Mouse (Mus musculus): ENCODE data around the gene Cdc25a.

The Cdc25a gene

DNA sequence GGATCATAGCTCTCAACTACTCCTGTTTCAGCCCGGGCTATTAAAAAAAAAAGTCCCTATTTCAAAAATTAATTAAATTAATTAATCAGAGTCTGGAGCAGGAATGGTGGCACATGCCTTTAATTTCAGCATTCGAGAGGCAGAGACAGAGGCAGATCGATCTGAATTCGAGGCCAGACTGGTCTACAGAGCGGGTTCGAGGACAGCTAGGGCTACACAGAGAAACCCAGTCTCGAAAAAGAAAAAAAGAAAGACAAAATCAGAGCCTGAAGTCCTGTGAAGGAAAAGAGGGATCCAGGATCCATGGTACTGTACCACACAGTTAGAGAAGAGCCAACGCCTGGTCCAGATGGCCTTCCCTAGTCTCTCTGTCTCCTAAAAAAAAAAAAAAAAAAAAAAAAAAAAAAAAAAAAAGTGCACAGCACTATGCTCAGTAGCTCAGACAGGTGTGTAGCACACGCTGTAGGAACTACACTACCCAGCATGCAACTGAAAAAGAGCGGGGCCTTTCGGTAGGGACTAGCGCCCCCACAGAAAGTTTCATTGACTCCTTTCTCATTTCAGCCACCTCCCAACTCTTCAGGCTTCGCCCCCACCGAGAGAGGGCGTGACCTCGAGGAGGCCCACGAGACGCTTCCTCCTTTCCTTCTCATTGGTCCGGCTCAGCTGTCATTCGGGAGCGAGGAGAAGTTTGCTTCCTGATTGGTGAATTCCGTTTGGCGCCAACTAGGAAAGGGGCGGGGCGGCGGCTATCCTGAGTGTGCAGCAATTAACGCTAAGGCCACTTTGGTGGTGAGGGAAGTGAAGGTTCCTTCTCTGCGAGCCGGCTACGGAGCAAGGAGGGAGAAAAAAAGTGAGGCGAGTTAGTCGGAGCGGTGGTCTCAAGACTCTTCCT lies at the start of gene Cdc25a:
Cdc25a (plus strand) TSS at position 783 of the 895 bp plus-strand sequence.
- peak; percentile 97 for DNase-seq

DNA sequence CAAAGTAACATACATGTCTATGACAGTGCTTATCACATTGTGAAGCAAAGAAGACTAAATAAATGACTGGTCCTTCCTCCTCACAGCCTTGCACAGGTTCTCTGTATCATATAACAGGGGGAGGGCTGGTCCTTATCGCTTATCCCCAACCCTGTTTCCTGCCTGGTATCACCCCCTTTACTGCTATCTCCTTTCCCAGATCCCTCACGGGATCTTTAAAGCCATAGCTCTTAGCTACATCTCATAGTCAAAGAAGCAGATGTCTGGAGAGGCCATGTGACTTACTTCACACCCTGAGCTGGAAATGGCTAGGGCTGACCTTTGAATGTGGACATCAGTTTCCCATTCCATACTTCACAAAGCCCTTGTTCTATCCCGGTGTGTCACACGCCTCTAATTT lies 49.6 kb upstream of the Cdc25a start:
- DNase-seq, result no peak

DNA sequence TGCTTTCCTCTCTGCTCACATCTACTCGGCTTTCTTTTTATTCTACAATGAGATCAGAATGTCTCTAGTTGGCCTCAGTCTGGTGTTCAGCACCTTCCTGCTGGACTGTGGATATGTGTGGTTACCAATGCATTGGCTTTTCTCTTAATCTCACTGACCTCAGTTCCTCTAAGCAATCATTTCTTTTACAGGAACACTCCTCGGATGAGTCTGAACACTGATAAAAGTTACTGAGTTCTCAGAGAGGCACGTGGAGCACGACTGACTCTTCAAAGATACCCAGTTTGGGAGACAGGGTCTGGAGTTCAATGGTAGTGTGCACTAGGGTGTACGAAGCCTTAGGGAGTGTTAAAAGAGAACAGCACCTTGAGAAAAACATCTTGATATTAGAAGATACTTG lies 49.2 kb upstream of the Cdc25a start:
- no peak for DNase-seq

DNA sequence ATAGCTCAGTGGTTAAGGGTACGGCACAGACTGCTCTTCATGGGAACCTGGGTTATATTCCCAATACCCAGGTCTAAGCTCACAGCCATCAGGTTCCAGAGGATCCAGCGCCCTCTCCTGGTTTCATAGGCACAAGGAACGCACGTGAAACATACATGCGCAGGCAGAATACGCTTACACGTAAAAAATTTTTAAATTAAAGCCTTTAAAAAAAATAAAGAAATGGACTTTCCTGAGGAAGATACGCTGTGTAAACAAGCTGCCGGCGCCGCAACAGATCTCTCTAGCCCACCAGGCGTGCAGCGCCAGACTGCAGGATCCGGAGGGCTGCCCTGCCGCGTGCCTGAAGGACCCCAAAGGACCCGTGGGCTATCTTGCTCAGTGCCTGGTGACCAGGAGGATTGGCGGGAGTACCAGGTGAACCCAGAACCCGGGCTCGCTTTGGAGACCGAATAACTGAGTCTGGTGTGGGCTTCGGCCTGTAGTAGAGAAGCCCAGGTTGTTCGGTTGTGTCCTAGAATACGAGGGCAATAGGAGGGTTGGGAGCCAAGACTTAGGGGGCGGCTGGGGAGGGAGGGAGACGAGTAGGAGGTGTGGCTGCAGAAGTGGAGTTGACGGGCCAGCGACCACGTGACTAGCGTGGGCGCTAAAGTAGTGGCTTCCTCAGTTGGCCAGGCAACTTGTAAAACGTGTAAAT lies 42.8 kb upstream of the Cdc25a start, which contains the start of gene Nme6:
Nme6 (plus strand) TSS at position 359 of the 697 bp plus-strand sequence.
- DNase-seq, result peak; percentile 86

DNA sequence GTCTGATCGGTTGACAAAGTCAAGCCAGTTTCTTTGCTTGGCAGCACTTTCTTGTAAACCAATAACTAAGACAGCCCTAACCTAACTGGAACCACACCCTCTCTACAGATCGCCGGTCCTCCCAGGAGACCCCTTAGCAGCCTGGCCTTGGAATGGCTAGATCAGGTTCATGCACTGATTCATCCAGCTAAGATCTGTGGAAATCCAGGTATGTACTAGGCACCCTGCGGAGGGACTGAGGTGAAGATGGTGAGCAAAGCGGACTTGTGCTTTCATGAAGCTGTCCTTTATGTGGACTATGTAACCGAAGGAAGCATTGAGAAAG lies 42.3 kb upstream of the Cdc25a start:
- DNase-seq, result no peak

DNA sequence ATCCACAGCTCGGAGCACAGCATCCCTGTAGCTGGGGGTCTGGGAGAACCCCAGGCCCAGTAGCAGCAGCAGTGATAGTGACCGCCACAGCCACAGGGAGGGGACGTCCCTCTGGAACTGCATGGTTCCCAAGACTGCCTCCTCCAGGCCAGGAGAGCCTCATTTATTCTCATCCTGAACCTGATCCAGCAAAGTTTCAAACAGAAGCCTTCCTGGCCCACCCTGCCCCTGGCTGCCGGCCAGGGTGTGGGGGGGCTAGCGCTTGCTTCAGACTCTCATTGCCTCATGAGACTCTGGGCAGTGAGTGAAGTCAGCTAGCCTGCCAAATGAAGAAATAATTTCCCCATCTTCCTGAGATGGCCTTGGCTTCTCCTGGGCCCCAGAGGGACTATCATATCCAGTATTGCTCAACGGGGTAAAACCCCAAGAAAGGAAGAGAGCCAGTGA lies 26.0 kb upstream of the Cdc25a start, which contains the start of gene Camp:
Camp (minus strand) TSS at position 306 of the 447 bp plus-strand sequence.
- no peak for DNase-seq

DNA sequence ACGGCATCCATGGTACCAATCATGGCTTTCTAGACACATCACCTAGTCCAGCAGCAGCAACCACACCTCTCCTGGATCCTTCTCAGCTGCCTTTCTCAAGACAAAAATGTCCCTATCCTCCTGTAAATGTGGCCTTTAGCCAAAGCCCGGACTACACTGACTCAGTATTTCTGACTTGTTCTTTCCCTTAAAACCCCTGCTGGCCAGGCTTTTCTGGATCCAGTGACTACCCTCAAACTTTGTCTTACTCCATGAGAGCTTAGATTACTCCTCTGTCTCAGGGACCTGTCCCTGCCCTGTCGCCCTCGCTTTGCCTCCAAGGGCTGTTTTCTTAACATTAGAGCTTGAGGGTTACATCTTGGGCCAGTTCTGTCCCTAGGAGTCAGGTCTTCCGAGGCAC lies 25.3 kb upstream of the Cdc25a start:
- DNase-seq, result no peak

DNA sequence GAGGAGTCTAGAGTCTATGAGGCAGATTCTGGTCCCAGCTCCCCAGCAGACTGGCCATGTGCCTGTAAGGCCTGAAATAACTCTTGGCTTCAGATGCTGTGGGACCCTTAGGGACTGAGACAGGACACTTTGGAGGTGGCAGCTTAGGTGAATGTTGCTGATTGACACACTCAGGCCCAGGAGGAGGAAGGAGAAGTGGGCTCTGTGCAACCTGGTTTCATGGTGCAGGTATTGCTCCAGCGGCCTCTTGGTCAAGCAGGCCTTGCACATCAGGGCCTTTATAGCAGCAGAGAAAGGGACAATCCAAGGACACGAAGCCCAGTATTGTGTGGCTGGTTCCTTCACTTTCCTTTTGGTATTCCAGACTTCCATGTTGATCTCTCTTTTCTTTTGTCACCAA lies 21.0 kb upstream of the Cdc25a start:
- DNase-seq, result no peak

DNA sequence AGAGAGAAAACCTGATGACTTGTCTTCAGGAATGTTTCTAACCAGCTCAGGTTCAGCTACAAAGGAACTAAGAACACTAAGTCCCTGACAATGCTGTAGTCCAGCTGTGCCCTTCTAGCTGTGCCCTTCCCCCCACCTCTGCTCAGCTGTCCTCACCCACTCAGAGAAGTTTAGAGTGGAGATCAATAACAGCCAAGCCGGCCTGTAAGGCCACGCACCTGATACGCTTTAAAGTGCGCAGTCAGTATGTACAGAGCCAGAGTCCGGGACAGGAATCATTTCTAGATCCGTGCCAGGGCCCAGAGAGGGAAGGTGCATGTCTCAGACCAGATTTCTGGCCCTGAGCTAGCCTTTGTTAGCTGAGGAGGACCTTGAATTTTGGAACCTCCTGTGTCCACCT lies 19.4 kb upstream of the Cdc25a start:
- no peak for DNase-seq

DNA sequence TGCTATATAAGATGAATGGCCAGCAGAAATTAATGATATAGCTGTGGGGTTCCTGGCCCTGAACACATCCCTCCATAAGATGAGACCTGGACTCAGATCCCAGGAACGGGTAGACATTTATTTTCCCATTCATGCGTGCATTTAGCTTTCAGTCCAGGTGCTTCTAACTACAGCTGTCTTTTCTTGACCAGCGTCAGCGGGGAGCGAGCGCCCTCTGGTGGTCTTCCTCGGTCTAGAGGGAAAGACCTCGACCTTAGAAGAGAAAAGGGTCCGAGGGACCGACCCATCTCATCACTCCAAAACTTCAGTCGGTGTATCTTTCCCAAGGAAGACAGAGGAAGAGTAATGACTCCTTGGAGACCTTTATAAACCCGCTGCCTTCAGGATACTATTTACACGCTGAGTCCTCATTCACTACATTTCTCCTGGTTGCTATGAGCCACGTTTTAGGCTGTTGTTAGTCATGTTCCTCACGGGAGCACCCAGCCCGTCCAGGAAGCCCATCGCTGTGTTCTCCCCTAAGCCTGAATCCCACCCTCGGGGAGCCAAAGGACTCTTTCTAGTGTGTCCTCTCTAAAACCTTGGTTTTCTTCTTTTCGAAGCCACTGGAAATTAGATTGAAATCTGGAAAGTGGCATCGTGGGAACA lies 12.9 kb upstream of the Cdc25a start:
- peak; percentile 85 for DNase-seq

DNA sequence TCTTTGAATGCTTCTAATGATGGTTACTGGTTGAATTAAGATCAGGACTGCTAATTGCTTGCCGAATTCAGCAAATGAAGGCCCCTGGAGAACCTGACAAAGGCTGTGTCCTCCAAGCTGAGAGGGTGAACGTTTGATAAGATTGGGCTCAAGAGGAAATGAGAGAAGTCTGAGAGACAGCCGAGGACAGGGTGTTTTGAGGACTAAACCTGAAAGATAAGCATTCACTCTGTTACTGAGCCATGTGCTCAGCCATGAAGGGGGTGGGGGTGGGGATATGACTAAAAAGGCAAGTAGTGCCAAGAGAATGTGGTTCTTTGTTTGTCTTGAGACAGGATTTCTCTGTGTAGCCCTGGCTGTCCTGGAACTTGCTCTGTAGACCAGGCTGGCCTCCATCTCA lies 12.3 kb upstream of the Cdc25a start:
- no peak for DNase-seq

DNA sequence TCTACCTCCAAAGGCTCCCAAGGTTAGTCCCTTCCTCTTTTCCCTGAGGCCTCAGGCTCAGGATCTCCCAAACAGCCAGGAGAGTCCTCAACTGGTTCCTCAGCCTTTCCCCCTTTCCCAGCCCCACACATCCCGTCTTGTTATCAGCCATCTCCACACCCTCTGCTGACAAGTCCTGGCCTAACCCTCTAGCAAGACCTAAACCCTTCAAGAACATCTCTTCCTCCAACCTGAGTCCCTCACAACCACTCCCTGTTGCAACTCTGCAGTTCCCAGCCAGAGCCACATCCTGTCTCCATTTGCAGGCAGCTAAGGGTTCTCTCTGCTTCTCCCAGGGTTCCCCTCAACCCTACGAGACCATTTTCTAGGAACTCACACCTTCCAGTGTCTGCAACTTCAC lies 9.2 kb upstream of the Cdc25a start:
- DNase-seq, result no peak

DNA sequence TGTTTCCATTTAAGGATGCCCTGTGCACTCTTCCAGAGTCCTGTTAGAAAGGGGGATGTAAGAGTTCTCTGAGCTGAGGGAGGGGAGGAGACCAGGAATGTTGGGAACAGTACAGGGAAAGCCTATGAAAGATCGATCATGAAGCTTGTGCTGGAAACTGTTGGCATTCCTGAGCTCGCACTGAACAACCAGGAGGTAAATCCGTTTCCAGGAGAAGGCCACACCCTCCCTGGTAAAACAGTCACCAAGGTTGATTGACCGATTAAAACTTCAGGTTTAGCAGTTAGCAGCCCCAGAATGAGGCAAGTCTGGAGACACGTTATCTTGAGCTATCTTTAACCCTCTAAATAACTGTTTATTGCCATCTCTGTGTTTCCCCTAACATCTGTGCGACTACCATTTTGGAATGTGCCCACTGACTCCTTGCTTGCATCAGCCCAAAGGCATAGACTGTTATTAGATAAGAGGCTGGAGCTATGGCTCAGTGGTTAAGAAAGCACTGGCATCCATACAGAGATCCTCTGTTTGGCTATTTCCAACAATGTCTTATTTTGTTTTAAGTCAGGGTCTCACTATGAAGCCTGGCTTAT lies 4.3 kb upstream of the Cdc25a start:
- no peak for DNase-seq

DNA sequence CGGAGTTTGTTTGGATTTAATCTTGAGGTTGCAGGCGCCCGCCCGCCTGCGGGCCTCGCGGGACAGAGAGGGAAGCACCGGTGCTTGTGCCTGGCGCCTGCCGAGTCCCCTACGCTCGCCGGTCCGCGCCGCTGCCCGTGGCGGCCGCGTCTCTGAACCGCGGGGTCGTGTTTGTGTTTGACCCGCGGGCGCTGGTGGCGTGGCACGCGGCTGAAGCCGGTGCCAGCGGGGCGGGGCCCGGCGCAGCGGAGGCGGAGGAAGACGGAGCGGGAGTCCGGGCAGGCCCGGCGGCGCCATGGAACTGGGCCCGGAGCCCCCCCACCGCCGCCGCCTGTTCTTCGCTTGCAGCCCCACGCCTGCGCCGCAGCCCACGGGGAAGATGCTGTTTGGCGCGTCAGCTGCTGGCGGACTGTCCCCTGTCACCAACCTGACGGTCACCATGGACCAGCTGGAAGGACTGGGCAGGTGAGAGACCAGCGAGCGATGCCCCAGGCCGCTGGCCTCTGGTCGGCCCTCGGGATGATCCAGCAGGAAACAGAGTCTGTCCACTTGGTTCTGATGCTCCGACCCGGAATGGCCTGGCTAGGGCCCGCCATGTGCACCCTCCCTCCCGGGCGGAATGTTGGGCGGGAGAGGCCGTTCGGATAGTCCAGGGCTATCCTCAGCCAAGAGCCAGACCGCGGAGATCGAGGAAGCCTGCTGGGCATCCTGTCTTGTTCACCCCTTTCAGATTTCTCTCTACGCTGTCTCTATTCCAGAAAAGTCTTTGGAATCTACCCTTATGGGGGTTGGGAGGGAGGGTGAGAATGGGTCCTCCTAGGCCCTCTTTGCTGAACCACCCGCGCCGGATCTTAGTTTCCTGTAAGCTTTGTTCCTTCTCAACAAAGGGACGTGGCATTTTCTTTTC lies 569 bp downstream of the Cdc25a start:
- peak; percentile 71 for DNase-seq

DNA sequence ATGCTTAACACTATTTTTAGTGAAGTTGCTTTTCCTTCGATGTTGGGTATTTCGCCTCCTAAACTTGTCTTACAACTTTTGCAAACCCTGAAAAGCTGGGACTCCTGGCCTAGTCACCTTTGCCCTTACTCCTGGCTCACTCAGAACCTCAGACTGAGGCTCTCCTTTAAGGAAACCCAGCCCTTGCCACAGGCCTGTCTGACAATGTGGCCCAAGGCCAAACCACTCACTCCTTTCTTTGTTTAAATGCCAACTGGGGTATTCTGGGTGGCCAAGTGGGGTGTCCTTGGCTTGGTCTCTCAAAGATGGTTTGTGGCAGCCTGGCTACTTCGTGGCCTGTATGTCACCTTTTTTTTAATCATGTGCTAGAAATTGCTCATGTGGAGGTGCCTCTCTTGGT lies 1.4 kb downstream of the Cdc25a start:
- DNase-seq, result no peak

DNA sequence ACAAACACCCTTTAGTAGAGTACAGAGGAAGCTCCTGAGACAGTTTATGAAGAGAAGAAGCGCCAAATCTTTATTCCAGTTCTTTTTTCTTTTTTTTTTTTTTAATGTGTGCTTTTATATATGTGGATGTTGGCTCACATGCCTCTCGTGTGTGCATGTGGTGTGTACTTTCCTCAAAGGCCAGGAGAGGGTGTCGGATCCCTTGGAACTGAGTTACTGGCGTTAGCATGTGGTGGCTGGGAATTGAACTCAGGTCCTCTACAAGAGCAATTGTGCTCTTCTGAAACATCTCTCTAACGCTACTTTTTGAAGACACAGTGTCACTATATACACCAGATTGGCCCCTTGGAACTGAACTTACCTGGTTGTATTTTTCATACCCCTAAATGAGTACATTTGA lies 2.3 kb downstream of the Cdc25a start:
- DNase-seq, result no peak

DNA sequence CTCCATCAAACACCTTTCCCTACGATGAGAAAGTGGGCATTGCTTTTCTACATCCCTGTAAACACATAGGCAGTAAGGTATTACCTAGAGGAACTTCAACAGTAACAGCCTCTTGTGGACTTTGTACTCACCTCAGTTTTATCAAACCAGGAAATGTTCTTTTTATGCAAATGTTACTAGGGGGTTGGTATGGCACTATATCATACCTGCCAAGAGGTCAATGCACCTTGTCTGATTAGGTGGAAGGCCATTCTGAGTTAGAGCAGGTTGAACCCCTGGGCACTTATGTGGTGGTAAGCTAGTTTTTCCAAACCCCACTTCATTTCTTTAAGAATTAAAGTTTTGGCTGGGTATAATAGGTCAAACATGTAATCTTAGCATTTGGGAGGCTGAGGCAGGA lies 3.9 kb downstream of the Cdc25a start:
- DNase-seq, result no peak

DNA sequence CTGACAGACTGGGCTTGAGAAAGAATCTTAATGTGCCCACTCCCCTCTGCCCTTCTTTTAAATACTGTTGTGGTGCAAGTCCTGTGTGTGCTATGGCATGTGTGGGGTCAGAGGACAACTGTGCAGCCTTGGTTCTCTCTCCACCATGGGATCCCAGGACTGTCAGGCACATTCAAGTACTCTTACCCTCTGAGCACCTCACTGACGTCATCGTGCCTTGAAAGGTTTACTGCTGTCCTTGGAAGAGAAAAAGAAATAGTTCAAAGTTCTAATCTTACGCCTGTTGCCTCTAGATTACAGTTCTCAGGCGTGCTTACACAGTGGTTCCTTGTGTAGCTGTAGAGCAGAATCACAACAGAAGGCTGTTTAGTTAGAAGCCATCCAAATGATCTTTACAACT lies 10.9 kb downstream of the Cdc25a start:
- DNase-seq, result no peak

DNA sequence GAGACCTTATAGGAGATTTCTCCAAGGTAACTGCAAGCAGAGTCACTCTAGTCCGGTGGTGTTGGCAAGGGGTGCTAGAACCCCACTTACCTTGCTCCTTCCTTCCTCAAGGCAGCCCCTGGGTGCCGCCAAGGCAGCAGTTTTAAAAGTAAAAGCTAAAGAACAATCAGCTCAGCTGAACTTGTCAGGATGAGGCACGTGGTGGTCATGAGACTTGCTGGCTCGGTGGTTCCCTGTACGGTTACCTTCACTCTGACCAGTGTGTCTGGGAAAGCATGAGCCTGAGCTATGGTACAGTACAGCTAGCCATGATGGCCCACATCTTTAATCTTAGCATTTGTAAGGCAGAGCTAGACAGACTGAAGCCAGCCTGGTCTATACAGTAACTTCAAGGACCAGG lies 11.9 kb downstream of the Cdc25a start:
- no peak for DNase-seq

DNA sequence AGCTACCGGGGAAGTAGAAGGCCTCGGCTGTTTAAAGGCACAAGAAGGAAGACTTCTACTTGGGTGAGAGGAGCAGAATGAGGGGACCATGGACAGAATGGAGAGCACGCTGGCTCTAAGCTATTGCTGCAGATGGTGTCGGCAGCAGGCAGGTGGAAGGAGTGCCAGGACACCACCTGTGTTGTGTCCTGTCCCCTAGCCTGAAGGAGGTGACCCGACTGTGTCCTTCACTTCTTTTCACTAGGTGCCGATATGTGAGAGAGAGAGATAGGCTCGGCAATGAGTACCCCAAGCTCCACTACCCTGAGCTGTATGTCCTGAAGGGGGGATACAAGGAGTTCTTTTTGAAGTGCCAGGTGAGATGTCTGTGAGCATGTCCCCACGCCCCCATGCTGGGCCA lies 16.1 kb downstream of the Cdc25a start:
- DNase-seq, result no peak

DNA sequence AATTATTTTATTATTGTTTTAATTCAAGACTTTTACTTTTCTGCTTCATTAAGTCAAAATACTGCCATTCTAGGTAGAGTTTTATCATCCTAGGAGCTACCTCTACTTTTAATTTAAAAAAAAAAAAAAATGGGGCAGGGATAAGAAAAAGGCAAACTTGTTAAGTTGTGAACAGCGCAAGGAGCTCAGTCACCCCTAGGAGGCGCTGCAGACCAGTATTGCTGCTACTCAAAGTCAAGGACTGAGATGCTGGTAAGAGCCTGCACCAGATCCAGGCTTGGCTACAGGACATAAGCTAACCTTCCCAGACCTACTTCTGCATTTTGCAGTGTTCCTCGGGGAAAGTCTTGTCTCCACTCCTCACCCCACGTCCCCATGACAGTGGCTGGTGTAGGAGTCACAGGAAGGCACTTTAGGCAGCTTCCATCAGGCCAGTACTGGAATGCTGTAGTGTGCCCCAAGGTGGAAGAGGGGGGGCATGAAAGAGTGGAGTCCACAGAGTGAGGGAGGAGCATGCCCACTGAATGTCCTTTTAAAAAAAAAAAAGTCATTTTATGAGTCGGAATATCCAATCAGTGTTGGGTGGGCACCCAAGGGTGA lies 17.4 kb downstream of the Cdc25a start:
- peak; percentile 77 for DNase-seq
